Mouse (Mus musculus): ENCODE data around the gene Traf2. TPM values are rescaled to one million over a fixed set of nuclear protein-coding genes. Genes with fewer than 3 reads are reported as not detected.

Traf2 gene
- polyA plus RNA-seq, 1 experiment from 2014 or later: 10.6 TPM

DNA sequence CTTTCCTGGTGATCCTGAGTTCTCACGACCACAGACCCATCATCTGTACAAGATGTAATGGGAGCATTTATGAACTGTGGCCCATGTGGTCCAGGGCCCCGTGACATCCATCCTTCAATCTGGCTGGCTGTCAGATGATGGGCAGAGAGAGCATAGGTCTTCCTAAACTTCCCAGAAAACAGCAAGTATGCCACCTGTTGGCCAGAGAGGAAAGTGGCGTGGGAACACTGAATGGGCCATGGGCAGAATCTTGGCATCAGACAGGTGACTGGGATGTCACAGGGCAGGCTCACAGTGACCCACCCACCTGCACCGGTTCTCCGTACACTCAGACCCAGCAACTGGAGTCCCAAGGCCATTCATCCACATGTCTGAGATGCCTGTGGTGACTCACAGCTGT lies 4.4 kb upstream of the Traf2 start:
- Histone ChIP-seq H3K27me3 (ENCODE audit: insufficient read depth, low read length) (no peaks in the 10 kb centered on the region), H3K36me3 (replicated peaks; ENCODE audit: insufficient read depth, low read length) (no peaks in the 10 kb centered on the region), H3K9ac (replicated peaks) (no peak overlapping the region), H3K4me3 (ENCODE audit: low read depth, low read length) (no peak overlapping the region), H3K27ac (ENCODE audit: low read depth) (no peak overlapping the region), H3K9me3 (ENCODE audit: low read length) (no peaks in the 10 kb centered on the region), H3K4me1 (ENCODE audit: insufficient read depth) (0 out of 2 replicates have a peak, but pooled peaks cover 7% of the 10 kb centered on the region), H3K4me2 (ENCODE audit: low read depth, low read length) (no peak overlapping the region)
- peak; percentile 79 for TF ChIP-seq CTCF (IDR thresholded peaks at IDR 0.05; ENCODE audit: low read depth)
- TF ChIP-seq EP300 (IDR thresholded peaks at IDR 0.05; ENCODE audit: low read depth): no peak
- 28% methylated on average over 5 of the region's 5 CpGs for WGBS (ENCODE audit: insufficient replicate concordance)
- ATAC-seq (no peak), DNase-seq (peak; percentile 49)

DNA sequence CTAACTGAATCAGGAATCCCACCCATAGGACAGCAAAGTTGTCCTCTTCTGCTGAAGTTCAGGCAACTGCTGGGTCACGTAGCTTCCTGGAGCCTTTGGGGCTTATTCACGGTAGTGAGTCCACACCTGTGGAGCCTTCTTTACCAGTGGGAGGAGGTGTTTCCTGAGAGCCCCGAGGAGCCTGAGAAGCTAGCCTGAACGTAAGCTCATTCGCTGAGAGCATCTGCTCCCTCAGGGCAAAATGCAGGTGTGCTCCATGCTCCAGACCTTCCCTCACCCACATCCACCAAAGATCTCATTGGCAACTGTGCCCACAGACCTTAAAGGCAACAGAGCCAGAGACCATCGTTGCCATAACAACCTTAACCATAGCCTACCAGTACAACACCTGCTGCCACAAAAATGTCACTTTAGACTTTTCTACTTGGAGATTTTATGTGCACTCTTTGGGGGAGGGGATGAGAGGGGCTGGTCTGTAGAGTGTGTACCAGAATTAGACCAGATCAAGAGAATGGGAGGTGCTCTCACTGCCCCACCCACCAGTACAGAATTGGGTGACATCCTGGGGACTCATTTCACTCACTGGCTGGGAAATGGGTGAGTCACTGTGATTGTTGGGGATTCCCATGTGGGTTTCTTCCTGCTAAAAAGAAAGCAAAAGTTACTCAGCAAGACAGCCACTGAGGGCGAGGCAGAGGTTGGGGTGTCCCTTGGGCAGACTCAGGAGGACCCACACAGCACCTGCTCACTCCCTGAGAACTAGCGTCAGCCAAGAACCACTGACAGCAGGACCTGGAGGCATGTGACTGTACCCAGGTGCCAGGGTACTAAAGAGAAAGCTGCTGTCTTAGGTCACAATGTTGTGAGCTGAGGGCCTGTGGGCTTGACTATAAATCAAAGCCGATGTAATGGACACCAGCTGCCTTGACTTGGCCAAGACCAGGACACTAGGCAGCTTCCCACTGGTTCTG lies 2.6 kb upstream of the Traf2 start:
- Histone ChIP-seq H3K4me2 (ENCODE audit: low read depth, low read length) (no peak overlapping the region), H3K4me3 (ENCODE audit: low read depth, low read length) (no peak overlapping the region), H3K27me3 (ENCODE audit: insufficient read depth, low read length) (no peaks in the 10 kb centered on the region), H3K27ac (ENCODE audit: low read depth) (no peak overlapping the region), H3K36me3 (replicated peaks; ENCODE audit: insufficient read depth, low read length) (no peaks in the 10 kb centered on the region), H3K9ac (replicated peaks) (no peak overlapping the region), H3K9me3 (ENCODE audit: low read length) (no peaks in the 10 kb centered on the region), H3K4me1 (ENCODE audit: insufficient read depth) (peaks cover 20% of the 10 kb centered on the region)
- DNase-seq (no peak), ATAC-seq (no peak)
- 71% methylated on average over 9 of the region's 9 CpGs for WGBS (ENCODE audit: insufficient replicate concordance)
- no peak for TF ChIP-seq CTCF (IDR thresholded peaks at IDR 0.05; ENCODE audit: low read depth)
- no peak for TF ChIP-seq EP300 (IDR thresholded peaks at IDR 0.05; ENCODE audit: low read depth)

DNA sequence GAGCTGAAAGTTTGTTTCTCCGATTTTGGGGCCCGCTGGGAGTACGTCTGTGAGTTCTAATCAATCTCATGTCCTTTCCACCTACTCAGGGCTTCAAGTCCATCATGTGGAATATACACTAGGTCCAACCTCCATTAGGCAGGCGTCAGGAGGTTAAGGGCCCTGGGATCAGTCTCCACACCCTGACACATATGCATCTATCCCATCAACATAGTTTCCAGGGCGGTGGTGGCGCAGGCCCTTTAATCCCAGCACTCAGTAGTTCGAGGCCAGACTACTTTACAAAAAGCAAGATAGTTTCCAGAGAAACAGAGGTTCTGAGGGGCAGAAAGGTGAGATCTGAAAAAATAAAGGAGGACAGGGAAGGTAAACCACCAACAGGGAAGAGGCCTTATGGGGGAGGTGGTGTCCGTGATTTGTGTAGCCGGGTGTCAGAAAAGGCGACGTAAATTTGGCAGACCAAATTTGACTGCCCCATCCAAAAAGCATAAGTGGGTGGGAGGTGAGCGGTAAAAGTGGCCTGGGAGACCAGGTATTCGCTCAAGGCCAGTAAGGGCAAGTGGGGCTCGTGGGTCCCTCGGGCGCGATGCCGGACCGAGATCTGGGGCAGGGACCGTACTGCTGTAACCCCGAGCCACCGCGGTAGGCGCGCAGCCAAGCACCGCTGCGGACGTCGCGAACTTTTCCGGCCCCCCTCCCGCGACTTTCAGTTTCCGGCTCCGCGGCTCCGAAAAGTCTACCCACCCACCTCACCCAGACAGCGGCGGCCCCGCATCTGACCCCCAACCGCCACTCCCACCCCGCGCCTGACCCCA lies 537 bp downstream of the Traf2 start:
- Histone ChIP-seq H3K9me3 (ENCODE audit: low read length) (no peaks in the 10 kb centered on the region), H3K27me3 (ENCODE audit: insufficient read depth, low read length) (no peaks in the 10 kb centered on the region), H3K4me2 (ENCODE audit: low read depth, low read length) (peak overlapping the region; percentile 84), H3K36me3 (replicated peaks; ENCODE audit: insufficient read depth, low read length) (0 out of 2 replicates have a peak, but pooled peaks cover 2% of the 10 kb centered on the region), H3K27ac (ENCODE audit: low read depth) (peak overlapping the region; percentile 85), H3K4me3 (ENCODE audit: low read depth, low read length) (peak overlapping the region; percentile 77), H3K4me1 (ENCODE audit: insufficient read depth) (peaks cover 24% of the 10 kb centered on the region), H3K9ac (replicated peaks) (peak overlapping the region; percentile 75)
- no peak for TF ChIP-seq EP300 (IDR thresholded peaks at IDR 0.05; ENCODE audit: low read depth)
- TF ChIP-seq CTCF (IDR thresholded peaks at IDR 0.05; ENCODE audit: low read depth): peak; percentile 10; the same call in 1 of the 2 replicates
- ATAC-seq (peak; percentile 77), DNase-seq (no peak)
- 5% methylated on average over 43 of the region's 43 CpGs for WGBS (ENCODE audit: insufficient replicate concordance)

DNA sequence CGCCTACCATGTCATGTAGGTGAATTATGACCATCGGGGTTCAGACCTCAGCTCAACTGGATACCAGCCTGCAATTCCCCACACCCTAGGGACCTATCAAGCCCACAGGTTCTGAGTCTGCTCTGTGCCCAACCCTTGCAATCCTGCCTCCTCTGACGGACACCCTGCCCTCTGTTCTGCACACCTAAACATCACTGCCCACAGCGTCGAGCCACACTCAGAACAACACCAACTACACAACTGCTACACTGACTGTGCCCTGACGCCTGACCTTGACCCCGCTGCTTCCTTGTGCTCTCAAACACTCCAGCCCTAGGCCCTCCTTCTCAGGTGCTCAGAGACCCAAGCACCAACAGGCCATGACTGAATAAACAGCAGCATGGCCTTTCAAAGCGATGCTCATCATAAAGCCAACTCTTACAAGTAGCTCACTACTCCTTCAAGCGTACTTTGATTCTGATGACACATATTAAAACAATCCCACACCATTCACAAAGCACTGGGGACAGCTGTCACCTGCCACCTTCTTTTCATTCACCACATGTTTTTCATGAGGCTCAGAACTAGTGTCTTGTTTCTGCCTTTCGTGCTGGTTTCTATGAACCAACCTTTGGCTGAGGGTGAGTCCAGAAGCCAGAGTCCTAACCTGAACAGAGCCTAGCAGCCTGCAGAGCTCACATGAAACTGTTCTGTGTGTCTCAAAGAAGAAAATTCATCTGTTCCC lies 4.9 kb downstream of the Traf2 start:
- WGBS (ENCODE audit: insufficient replicate concordance): 85% methylated on average over 10 of the region's 10 CpGs
- peaks cover 23% of the 10 kb centered on the region for H3K36me3 ChIP-seq (replicated peaks; ENCODE audit: insufficient read depth, low read length)
- H3K4me1 ChIP-seq (ENCODE audit: insufficient read depth): peaks cover 19% of the 10 kb centered on the region
- TF ChIP-seq EP300 (IDR thresholded peaks at IDR 0.05; ENCODE audit: low read depth): no peak
- no peak for TF ChIP-seq CTCF (IDR thresholded peaks at IDR 0.05; ENCODE audit: low read depth)
- no peak overlapping the region for H3K4me3 ChIP-seq (ENCODE audit: low read depth, low read length)
- no peaks in the 10 kb centered on the region for H3K9me3 ChIP-seq (ENCODE audit: low read length)
- no peak overlapping the region for H3K27ac ChIP-seq (ENCODE audit: low read depth)
- no peak overlapping the region for H3K4me2 ChIP-seq (ENCODE audit: low read depth, low read length)
- no peak overlapping the region for H3K9ac ChIP-seq (replicated peaks)
- ATAC-seq: no peak
- no peaks in the 10 kb centered on the region for H3K27me3 ChIP-seq (ENCODE audit: insufficient read depth, low read length)
- DNase-seq: no peak

DNA sequence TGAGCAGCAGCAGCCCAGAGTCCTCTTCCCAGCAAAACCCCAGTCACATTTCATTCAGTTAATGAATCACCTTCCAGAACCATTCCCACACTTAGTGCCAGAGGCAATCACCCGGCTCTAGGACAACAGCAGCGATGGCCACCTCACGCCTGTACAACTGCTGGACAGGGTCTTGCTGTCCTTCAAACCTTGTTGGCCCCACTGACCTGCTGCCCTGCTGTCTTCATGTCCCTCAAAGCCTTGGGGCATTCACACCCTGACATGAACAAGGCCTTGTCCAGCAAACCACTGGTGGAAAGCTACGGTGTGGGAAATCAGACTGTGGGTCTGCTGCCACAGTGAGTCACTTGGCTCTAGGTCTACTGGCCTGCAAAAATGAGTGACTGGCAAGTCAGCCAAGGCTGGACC lies 6.2 kb downstream of the Traf2 start:
- Histone ChIP-seq H3K27ac (ENCODE audit: low read depth) (no peak overlapping the region), H3K4me2 (ENCODE audit: low read depth, low read length) (no peak overlapping the region)
- no peak for DNase-seq

More for the DNA sequence above, 6.2 kb downstream of the Traf2 start:
- Histone ChIP-seq H3K27me3 (ENCODE audit: insufficient read depth, low read length) (no peaks in the 10 kb centered on the region), H3K4me1 (ENCODE audit: insufficient read depth) (peaks cover 11% of the 10 kb centered on the region), H3K4me3 (ENCODE audit: low read depth, low read length) (no peak overlapping the region), H3K36me3 (replicated peaks; ENCODE audit: insufficient read depth, low read length) (peaks cover 33% of the 10 kb centered on the region), H3K9ac (replicated peaks) (no peak overlapping the region), H3K9me3 (ENCODE audit: low read length) (no peaks in the 10 kb centered on the region)
- WGBS (ENCODE audit: insufficient replicate concordance): 87% methylated on average over 4 of the region's 4 CpGs
- no peak for ATAC-seq
- TF ChIP-seq EP300 (IDR thresholded peaks at IDR 0.05; ENCODE audit: low read depth): no peak
- no peak for TF ChIP-seq CTCF (IDR thresholded peaks at IDR 0.05; ENCODE audit: low read depth)

Data from liver, postnatal 0 days (tissue).